Mouse (Mus musculus) megakaryocyte, embryonic 14.5 days (primary cell): ENCODE measurements around the gene Pacrg.

Experiments
- FLI1 ChIP-seq: IDR thresholded peaks from 2 replicates; pipeline ENCODE4 v1.6.1; 2012; ENCODE audit warnings: low read length, inconsistent platforms, mixed read lengths
- GATA1 ChIP-seq: IDR thresholded peaks from 3 replicates; pipeline ENCODE4 v1.6.1; 2012; ENCODE audit warnings: mixed read lengths, low read length, inconsistent platforms, borderline replicate concordance

- no peak for TF ChIP-seq GATA1
- no peak for TF ChIP-seq FLI1
These were observed 398.5 kb downstream of the Pacrg start for GRCm38 (mm10) chr17:10441501-10442111.
